Mouse (Mus musculus) liver, embryonic 16.5 days (tissue): ENCODE measurements at regions not wholly inside any gene's neighbourhood (a gene's known extent, or its start where the extent isn't known, plus 50 kb on each side); places are given as distances from the start of the nearest gene placed in this dataset.
A peak's percentile ranks its signal among the peaks of the same experiment; 100 is the strongest.

Experiments
- ATAC-seq: fragments of 200-750 bp; cut with Nextera tagmentation; 2 replicates; pipeline ENCODE4 v1.8.0; 2017; ENCODE audit warnings: low read depth, mild to moderate bottlenecking, moderate number of reproducible peaks, moderate library complexity
- H3K27ac ChIP-seq: fragments of 300-500 bp; sonication (generic); 2 replicates; pipeline ENCODE4 v1.5.1; 2014; ENCODE audit warnings: mild to moderate bottlenecking, low read length
- H3K27me3 ChIP-seq: fragments of 300-500 bp; sonication (generic); 2 replicates; pipeline ENCODE4 v1.6.1; 2014; ENCODE audit warnings: low read depth, low read length, mixed read lengths; ENCODE audit not compliant: control insufficient read depth, insufficient read depth
- H3K36me3 ChIP-seq: fragments of 300-500 bp; sonication (generic); 2 replicates; pipeline ENCODE4 v1.6.1; 2014; ENCODE audit warnings: mild to moderate bottlenecking; ENCODE audit not compliant: control insufficient read depth, insufficient read depth
- H3K4me1 ChIP-seq: fragments of 300-500 bp; sonication (generic); 2 replicates; pipeline ENCODE4 v1.6.1; 2014; ENCODE audit warnings: low read depth, low read length, mixed read lengths; ENCODE audit not compliant: control insufficient read depth
- H3K4me2 ChIP-seq: fragments of 300-500 bp; sonication (generic); 2 replicates; pipeline ENCODE4 v1.6.1; 2014; ENCODE audit warnings: low read depth, low read length, mixed read lengths
- H3K4me3 ChIP-seq: fragments of 300-500 bp; sonication (generic); 2 replicates; pipeline ENCODE4 v1.5.1; 2014; ENCODE audit warnings: low read depth, mild to moderate bottlenecking, low read length
- H3K9ac ChIP-seq: fragments of 300-500 bp; sonication (generic); 2 replicates; pipeline ENCODE4 v1.6.1; 2014; ENCODE audit warnings: low read depth, low read length
- H3K9me3 ChIP-seq: fragments of 300-500 bp; sonication (generic); replicated peaks from 2 replicates; pipeline ENCODE4 v1.6.1; 2016; ENCODE audit warnings: low read length; ENCODE audit not compliant: control insufficient read depth
- WGBS: fragments of 180-500 bp; shearing (Covaris S2); extraction: QIAGEN DNeasy Blood & Tissue Kit; methylation state at CpG from one replicate; pipeline ENCODE4 v1.1.7; 2014; ENCODE audit not compliant: insufficient replicate concordance; 5-methylcytosine and 5-hydroxymethylcytosine counted together

GRCm38 (mm10) chr15:67048621-67049020, 547.9 kb upstream of the Lrrc6 start:
- Histone ChIP-seq H3K27ac (peak overlapping the region; percentile 37; the same call in 1 of the 2 replicates), H3K36me3 (no peaks in the 10 kb centered on the region), H3K9ac (no peak overlapping the region), H3K4me3 (no peak overlapping the region), H3K27me3 (no peaks in the 10 kb centered on the region), H3K4me1 (peaks cover 9% of the 10 kb centered on the region), H3K9me3 (no peaks in the 10 kb centered on the region), H3K4me2 (no peak overlapping the region)
- 23% methylated on average over 4 of the region's 4 CpGs for WGBS
- ATAC-seq = 0 out of 2 replicates have a peak, but pooled peaks have one; percentile 11

GRCm38 (mm10) chr15:67048148-67048547, 547.4 kb upstream of the Lrrc6 start:
- Histone ChIP-seq H3K9me3 (no peaks in the 10 kb centered on the region), H3K9ac (no peak overlapping the region), H3K4me1 (peaks cover 9% of the 10 kb centered on the region), H3K36me3 (no peaks in the 10 kb centered on the region), H3K4me3 (no peak overlapping the region), H3K4me2 (no peak overlapping the region), H3K27me3 (no peaks in the 10 kb centered on the region), H3K27ac (peak overlapping the region; percentile 37; the same call in 1 of the 2 replicates)
- WGBS = 62% methylated on average over 5 of the region's 5 CpGs
- peak; percentile 78 for ATAC-seq

GRCm38 (mm10) chr15:67045920-67046804, 545.5 kb upstream of the Lrrc6 start:
- Histone ChIP-seq H3K4me3 (no peak overlapping the region), H3K27me3 (no peaks in the 10 kb centered on the region), H3K36me3 (no peaks in the 10 kb centered on the region), H3K4me2 (no peak overlapping the region), H3K27ac (0 out of 2 replicates have a peak overlapping the region, but pooled peaks have one; percentile 3), H3K9me3 (no peaks in the 10 kb centered on the region), H3K9ac (no peak overlapping the region), H3K4me1 (peaks cover 9% of the 10 kb centered on the region)
- no peak for ATAC-seq
- WGBS = 52% methylated on average over 12 of the region's 12 CpGs

GRCm38 (mm10) chr15:67045329-67045728, 544.6 kb upstream of the Lrrc6 start:
- Histone ChIP-seq H3K36me3 (no peaks in the 10 kb centered on the region), H3K4me3 (no peak overlapping the region), H3K27me3 (no peaks in the 10 kb centered on the region), H3K9me3 (no peaks in the 10 kb centered on the region), H3K4me2 (no peak overlapping the region), H3K9ac (no peak overlapping the region), H3K4me1 (peaks cover 9% of the 10 kb centered on the region), H3K27ac (no peak overlapping the region)
- 16% methylated on average over 3 of the region's 3 CpGs for WGBS
- ATAC-seq = no peak

GRCm38 (mm10) chr15:67044806-67045205, 544.1 kb upstream of the Lrrc6 start:
- no peaks in the 10 kb centered on the region for H3K9me3 ChIP-seq

GRCm38 (mm10) chr15:67042131-67042530, 541.4 kb upstream of the Lrrc6 start:
- Histone ChIP-seq H3K27ac (no peak overlapping the region), H3K4me3 (no peak overlapping the region), H3K36me3 (no peaks in the 10 kb centered on the region), H3K9me3 (no peaks in the 10 kb centered on the region), H3K4me1 (peaks cover 18% of the 10 kb centered on the region), H3K9ac (no peak overlapping the region), H3K27me3 (no peaks in the 10 kb centered on the region), H3K4me2 (no peak overlapping the region)
- 40% methylated on average over 2 of the region's 2 CpGs for WGBS
- no peak for ATAC-seq

More at GRCm38 (mm10) chr15:67044806-67045205, 544.1 kb upstream of the Lrrc6 start:
- 72% methylated on average over 4 of the region's 4 CpGs for WGBS
- Histone ChIP-seq H3K9ac (no peak overlapping the region), H3K4me1 (peaks cover 13% of the 10 kb centered on the region), H3K27me3 (no peaks in the 10 kb centered on the region), H3K27ac (no peak overlapping the region), H3K36me3 (no peaks in the 10 kb centered on the region), H3K4me3 (no peak overlapping the region), H3K4me2 (no peak overlapping the region)
- no peak for ATAC-seq

- no peak for ATAC-seq
- H3K9ac ChIP-seq = 0 out of 2 replicates have a peak overlapping the region, but pooled peaks have one; percentile 15
Measured at GRCm38 (mm10) chr15:67040229-67040628, 539.5 kb upstream of the Lrrc6 start.

GRCm38 (mm10) chr15:67039421-67039907, 538.8 kb upstream of the Lrrc6 start:
- Histone ChIP-seq H3K9ac (peak overlapping the region; percentile 15; the same call in 1 of the 2 replicates), H3K4me2 (peak overlapping the region; percentile 70), H3K27ac (peak overlapping the region; percentile 5), H3K4me3 (peak overlapping the region; percentile 62), H3K27me3 (no peaks in the 10 kb centered on the region), H3K36me3 (no peaks in the 10 kb centered on the region), H3K9me3 (no peaks in the 10 kb centered on the region), H3K4me1 (peaks cover 12% of the 10 kb centered on the region)
- WGBS = under 1% methylated on average over 16 of the region's 16 CpGs
- peak; percentile 79 for ATAC-seq

More at GRCm38 (mm10) chr15:67040229-67040628, 539.5 kb upstream of the Lrrc6 start:
- no peaks in the 10 kb centered on the region for H3K9me3 ChIP-seq
- 27% methylated on average over 12 of the region's 12 CpGs for WGBS
- H3K4me2 ChIP-seq = peak overlapping the region; percentile 70
- no peaks in the 10 kb centered on the region for H3K36me3 ChIP-seq
- H3K4me1 ChIP-seq = peaks cover 12% of the 10 kb centered on the region
- H3K4me3 ChIP-seq = peak overlapping the region; percentile 62
- H3K27ac ChIP-seq = no peak overlapping the region; the same call in 1 of the 2 replicates
- no peaks in the 10 kb centered on the region for H3K27me3 ChIP-seq

GRCm38 (mm10) chr15:67037647-67038046, 536.9 kb upstream of the Lrrc6 start:
- ATAC-seq = no peak
- H3K36me3 ChIP-seq = no peaks in the 10 kb centered on the region
- H3K9ac ChIP-seq = no peak overlapping the region
- peaks cover 12% of the 10 kb centered on the region for H3K4me1 ChIP-seq
- no peaks in the 10 kb centered on the region for H3K27me3 ChIP-seq
- H3K27ac ChIP-seq = no peak overlapping the region
- H3K4me3 ChIP-seq = no peak overlapping the region
- H3K9me3 ChIP-seq = no peaks in the 10 kb centered on the region
- H3K4me2 ChIP-seq = no peak overlapping the region
- 36% methylated on average over 4 of the region's 4 CpGs for WGBS
